Mouse (Mus musculus): ENCODE data around the gene Rasd2. TPM values are rescaled to one million over a fixed set of nuclear protein-coding genes. Genes with fewer than 3 reads are reported as not detected.

The Rasd2 gene
- total RNA-seq, 4 experiments from 2014 or later = 4.3 to 12.2 (median 8.6) TPM

DNA sequence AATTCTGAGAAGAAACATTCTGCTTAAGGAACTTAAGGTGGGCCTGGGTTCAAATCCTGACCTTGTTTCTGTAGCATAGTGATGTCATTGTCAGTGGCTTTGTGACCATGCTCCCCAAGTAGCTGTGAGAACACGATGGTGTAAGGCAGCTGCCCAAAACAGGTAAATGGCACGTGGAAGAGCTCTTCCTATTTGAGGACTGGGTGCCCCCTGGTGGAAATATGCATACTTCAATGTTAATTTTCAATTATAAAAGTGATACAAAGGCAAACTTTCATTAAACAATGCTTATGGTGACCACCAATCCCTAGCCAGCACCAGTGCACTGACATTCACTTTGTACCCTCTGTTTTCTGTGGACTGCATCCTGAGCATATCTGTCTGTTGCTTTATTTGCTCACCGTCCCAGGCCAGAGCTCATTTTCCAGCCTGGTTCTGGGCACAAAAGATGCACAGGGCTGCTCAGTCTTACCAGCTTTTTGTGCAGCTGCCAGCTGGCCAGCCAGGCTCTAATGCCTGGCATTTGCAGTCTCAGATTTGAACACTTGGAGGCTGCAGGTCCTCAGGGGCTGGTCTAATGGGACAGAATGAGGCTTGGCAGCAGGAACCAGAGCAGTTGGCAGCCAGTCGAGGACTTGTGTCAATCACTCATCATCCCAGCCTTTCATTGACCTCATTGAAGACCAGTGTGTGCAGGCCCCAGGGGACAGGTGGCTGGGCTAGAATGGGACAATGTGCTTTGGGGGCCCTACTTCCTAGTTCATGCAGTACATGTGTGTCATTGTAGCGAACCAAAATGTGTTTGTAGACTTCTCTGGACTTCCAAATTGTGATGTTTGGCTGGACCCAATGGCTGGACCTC lies 6.4 kb downstream of the Rasd2 start:
- DNase-seq = no peak

- DNase-seq = no peak
These were observed 8.9 kb downstream of the Rasd2 start for GRCm38 (mm10) chr8:75222665-75223064.

DNA sequence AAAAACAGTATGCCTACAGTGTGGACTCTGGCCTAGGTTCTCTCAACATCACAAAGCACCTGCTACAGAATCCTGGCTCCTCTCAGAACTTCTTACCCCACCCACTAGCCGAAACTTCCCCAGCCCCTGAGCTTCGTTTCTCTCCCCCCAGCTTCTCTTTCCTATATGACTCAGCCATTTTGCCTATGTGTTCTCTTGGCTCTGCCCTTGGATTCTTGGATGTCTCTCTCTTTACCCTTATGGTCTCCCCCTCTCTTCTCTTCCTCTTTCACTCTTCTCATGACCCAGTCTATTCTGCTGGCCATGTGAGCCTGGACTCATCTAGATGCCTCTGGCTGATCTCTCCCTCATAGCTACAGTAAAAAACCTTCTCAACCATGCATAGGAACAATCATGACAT lies 13.0 kb downstream of the Rasd2 start:
- DNase-seq = no peak

DNA sequence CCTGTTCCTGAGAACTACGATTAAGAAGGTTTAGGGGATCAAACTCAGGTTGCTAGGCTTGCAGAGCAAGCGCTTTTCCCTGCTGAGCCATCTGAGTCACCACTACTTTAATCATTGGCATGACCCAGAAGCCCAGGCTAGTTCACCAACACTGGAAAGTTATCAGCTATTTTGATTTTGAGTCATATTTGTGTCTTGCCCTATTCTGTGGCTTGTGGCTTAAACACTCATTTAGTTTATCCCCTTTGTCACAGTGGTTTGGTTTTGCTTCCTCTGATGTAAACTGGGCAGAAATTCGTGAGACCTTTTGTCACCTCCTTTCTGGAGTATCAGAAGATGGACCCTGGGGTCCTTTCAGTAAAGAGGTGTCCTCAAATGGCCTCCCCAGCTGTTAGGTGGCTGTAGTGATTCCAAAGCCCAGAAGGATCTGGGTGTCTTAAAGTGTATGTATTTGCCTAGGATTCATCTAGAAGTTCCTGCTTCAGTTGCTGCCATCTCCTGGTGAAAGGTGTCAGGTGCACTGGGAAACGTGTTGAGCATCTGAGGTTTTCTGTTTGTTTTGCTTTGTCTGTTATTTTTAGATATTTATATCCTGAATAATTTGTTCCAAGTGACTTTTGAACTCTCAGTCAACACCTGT lies 20.3 kb downstream of the Rasd2 start:
- DNase-seq = no peak

- no peak for DNase-seq
These were observed 33.6 kb downstream of the Rasd2 start for GRCm38 (mm10) chr8:75247331-75247730.

- no peak for DNase-seq
These were observed 35.4 kb downstream of the Rasd2 start for GRCm38 (mm10) chr8:75249186-75249585.

GRCm38 (mm10) chr8:75254027-75254426 lies 40.3 kb downstream of the Rasd2 start:
- no peak for DNase-seq

- no peak for DNase-seq
These were observed 41.9 kb downstream of the Rasd2 start for GRCm38 (mm10) chr8:75255635-75256034.

DNA sequence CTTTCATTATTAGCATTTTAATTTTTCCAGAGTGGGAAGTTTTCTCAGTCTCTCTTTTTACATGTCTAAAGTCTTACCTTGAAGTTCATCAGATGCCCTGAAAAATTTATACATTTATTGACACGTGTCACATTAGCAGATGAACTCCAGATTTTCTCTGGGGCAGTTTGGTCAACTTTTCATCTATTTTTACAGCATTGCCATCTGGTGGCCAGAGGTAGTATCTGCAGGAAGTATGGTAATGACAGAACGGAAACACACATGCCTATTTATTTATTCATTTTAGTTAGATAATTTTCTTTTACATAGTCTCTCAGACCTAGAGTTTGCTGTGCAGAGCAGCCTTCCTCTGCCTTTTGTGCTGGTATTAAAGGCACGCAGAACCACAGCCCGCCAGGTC lies 58.4 kb downstream of the Rasd2 start:
- no peak for DNase-seq

Other genes with a start within 250 kb of the Rasd2 start
- 10 to 100 TPM; 20.8 to 29.9 (median 25.2) TPM for gene Hmgxb4, start 220.6 kb upstream of the Rasd2 start, total RNA-seq (2022)
- 10 to 100 TPM; 37.1 to 54.3 (median 48.0) TPM for gene Tom1, start 180.2 kb upstream of the Rasd2 start, total RNA-seq (2022)
- gene Hmox1, start 120.3 kb upstream of the Rasd2 start, total RNA-seq (2022) = 100 to 1,000 TPM in 2 of 4 experiments, 10 to 100 TPM in 2; 37.8 to 322 (median 155) TPM
- 10 to 100 TPM in 3 of 4 experiments, 1 to 10 TPM in 1; 9.8 to 13.0 (median 11.8) TPM for gene Mcm5, start 104.4 kb upstream of the Rasd2 start, total RNA-seq (2022)
- not detected for gene Gm10358, start 192.6 kb downstream of the Rasd2 start, total RNA-seq (2022)
- not detected for gene Iqcm, start 234.8 kb downstream of the Rasd2 start, total RNA-seq (2022)

All from adrenal gland, adult 8-10 months (tissue).